In genomic region chr6:54854859-54855258, GRCm38 (mm10) we compare ENCODE assay signal across 24 mouse cellular contexts. TPM values are rescaled to one million over a fixed set of nuclear protein-coding genes. Genes with fewer than 3 reads are reported as not detected.
DNase-seq lines count a peak whose midpoint lies in the region; ATAC-seq and TF ChIP-seq lines count a peak whose summit lies in the region.
"Had no signal": no experiment of that assay in that cellular context is flagged by ENCODE, and none has a peak within 500 bp of the region (broad histone marks: within the 10 kb centered on the region; RNA-seq: fewer than 3 reads in every experiment).

No protein-coding gene starts in this region.

- no peak for ATAC-seq in erythroblast, adult 5-6 weeks (replicated peaks; ENCODE audit: low FRiP score, poor library complexity, severe bottlenecking)
- ATAC-seq: forebrain, embryonic 14.5 days; midbrain, embryonic 13.5 days had no signal

- no peak overlapping the region for H3K4me3 ChIP-seq in thymus, adult 2 months (ENCODE audit: control insufficient read depth, insufficient read depth, low read length)
- H3K4me3 ChIP-seq in ES-E14 (ENCODE audit: insufficient read depth in 1 of 2, low read depth in 1 of 2, low read length in 2 of 2, poor library complexity in 1 of 2, severe bottlenecking in 1 of 2), result no peak overlapping the region
- H3K4me3 ChIP-seq in small intestine, adult 2 months (ENCODE audit: low read depth, low read length), result no peak overlapping the region
- H3K4me3 ChIP-seq: heart, embryonic 10.5 days; hindbrain, embryonic 15.5 days; limb, embryonic 12.5 days; liver, embryonic 13.5 days; megakaryocyte, embryonic 14.5 days; midbrain, embryonic 13.5 days; neural tube, embryonic 12.5 days had no signal

- no peaks in the 10 kb centered on the region for H3K9me3 ChIP-seq in ES-E14 (ENCODE audit: control insufficient read depth, insufficient read depth, low read depth, low read length)
- H3K9me3 ChIP-seq: heart, embryonic 10.5 days; hindbrain, embryonic 15.5 days; limb, embryonic 12.5 days; liver, embryonic 13.5 days; megakaryocyte, embryonic 14.5 days; midbrain, embryonic 13.5 days; neural tube, embryonic 12.5 days had no signal

- H3K27ac ChIP-seq in thymus, adult 2 months (ENCODE audit: control insufficient read depth, insufficient read depth, low read length), result peak overlapping the region; percentile 31
- no peak overlapping the region; the same call in 1 of the 2 replicates for H3K27ac ChIP-seq in ES-E14 (ENCODE audit: insufficient read depth, low read depth, low read length, poor library complexity, severe bottlenecking)
- H3K27ac ChIP-seq in small intestine, adult 2 months (ENCODE audit: insufficient read depth, low read depth, low read length), result peak overlapping the region; percentile 92
- H3K27ac ChIP-seq: heart, embryonic 10.5 days; hindbrain, embryonic 15.5 days; limb, embryonic 12.5 days; liver, embryonic 13.5 days; midbrain, embryonic 13.5 days; neural tube, embryonic 12.5 days had no signal

- TF ChIP-seq CTCF in thymus, adult 2 months (IDR thresholded peaks at IDR 0.05; ENCODE audit: borderline replicate concordance, control insufficient read depth, extremely low read depth, insufficient read depth, low read length, poor library complexity), result no peak
- TF ChIP-seq CTCF in small intestine, adult 2 months (IDR thresholded peaks at IDR 0.05; ENCODE audit: extremely low read depth, insufficient read length, insufficient replicate concordance, low read depth, low read length), result no peak

- no peaks in the 10 kb centered on the region for H3K36me3 ChIP-seq in thymus, adult 2 months (ENCODE audit: control insufficient read depth, insufficient read depth, low read length)
- no peaks in the 10 kb centered on the region for H3K36me3 ChIP-seq in ES-E14 (ENCODE audit: control insufficient read depth, insufficient read depth, low read length, poor library complexity, severe bottlenecking)
- no peaks in the 10 kb centered on the region for H3K36me3 ChIP-seq in small intestine, adult 2 months (ENCODE audit: control insufficient read depth, insufficient read depth, low read length)
- H3K36me3 ChIP-seq: heart, embryonic 10.5 days; hindbrain, embryonic 15.5 days; limb, embryonic 12.5 days; liver, embryonic 13.5 days; midbrain, embryonic 13.5 days; neural tube, embryonic 12.5 days had no signal

- TF ChIP-seq POLR2A in thymus, adult 2 months (IDR thresholded peaks at IDR 0.05; ENCODE audit: control insufficient read depth, extremely low read depth, insufficient read depth, low read length, poor library complexity), result no peak
- no peak for TF ChIP-seq POLR2A in small intestine, adult 2 months (IDR thresholded peaks at IDR 0.05; ENCODE audit: low read depth, low read length)

- H3K9ac ChIP-seq in ES-E14 (ENCODE audit: insufficient read depth, low read depth, low read length, poor library complexity, severe bottlenecking), result no peak overlapping the region
- H3K9ac ChIP-seq: hindbrain, embryonic 15.5 days; limb, embryonic 12.5 days; liver, embryonic 13.5 days; lung, embryonic 14.5 days; midbrain, embryonic 13.5 days; neural tube, embryonic 12.5 days had no signal

- no peaks in the 10 kb centered on the region for H3K27me3 ChIP-seq in thymus, adult 2 months (ENCODE audit: control insufficient read depth, insufficient read depth, low read length)
- no peaks in the 10 kb centered on the region for H3K27me3 ChIP-seq in small intestine, adult 2 months (ENCODE audit: control insufficient read depth, insufficient read depth, low read length)
- H3K27me3 ChIP-seq: hindbrain, embryonic 15.5 days; limb, embryonic 12.5 days; liver, embryonic 13.5 days; megakaryocyte, embryonic 14.5 days; midbrain, embryonic 13.5 days; neural tube, embryonic 12.5 days had no signal

- peaks cover 23% of the 10 kb centered on the region for H3K4me1 ChIP-seq in thymus, adult 2 months (replicated peaks; ENCODE audit: control insufficient read depth, insufficient read depth, low read length)
- H3K4me1 ChIP-seq in ES-E14 (ENCODE audit: control insufficient read depth in 2 of 2, insufficient read depth in 2 of 2, low read length in 2 of 2, poor library complexity in 1 of 2), result peaks cover 16 to 40% of the 10 kb centered on the region in 2 experiments
- peaks cover 22% of the 10 kb centered on the region; the same call in 1 of the 2 replicates for H3K4me1 ChIP-seq in small intestine, adult 2 months (ENCODE audit: control insufficient read depth, insufficient read depth, insufficient read length, low read length)

- no peak for DNase-seq in thymus, adult 2 months
- DNase-seq in thymus, postnatal 14 days, result no peak
- DNase-seq in ES-E14 (ENCODE audit: low read depth, low spot score), result peak; percentile 62
- DNase-seq in induced T-regulatory cell, adult 2 months (ENCODE audit: low read depth), result peak; percentile 56
- DNase-seq in cerebellum, adult 11 months, result no peak
- DNase-seq in kidney, adult 18-20 months, result no peak
- DNase-seq: B cell, adult 2 months; cerebellum, adult 18-20 months; cerebellum, postnatal 14 days; heart, postnatal 4 days; kidney, postnatal 36 days; liver, embryonic 13.5 days; lung, embryonic 14.5 days; lung, postnatal 36 days; retina, postnatal 1 day had no signal

- WGBS in thymus, adult 2 months, result 43% methylated on average over 4 of the region's 4 CpGs
- WGBS in small intestine, adult 2 months, result 57% methylated on average over 4 of the region's 4 CpGs

- in situ Hi-C loops in ES-E14 (cut with MboI; ENCODE audit: low sequenced_read_pairs in 2 of 2, unreplicated experiment in 2 of 2), result no loop called here

TF ChIP-seq in ES-E14, 5 proteins besides CTCF, POLR2A, EP300 and RAD21:
- TF ChIP-seq MAFK (IDR thresholded peaks at IDR 0.05; ENCODE audit: insufficient read depth, low read depth, low read length) (no peak), CHD2 (IDR thresholded peaks at IDR 0.05; ENCODE audit: low read depth, low read length) (0 out of 2 replicates have a peak, but pooled peaks have one; percentile 32)

RNA-seq across cellular contexts. Expression of gene Znrf2, which starts 38.1 kb away (rescaled TPM):
- polyA plus RNA-seq in thymus, adult 2 months (2012; rRNA removed), result 17.5 and 20.9 TPM in 2 replicates
- total RNA-seq in ES-E14 (2012; rRNA removed), result 24.4 and 35.0 TPM in 2 replicates
- polyA plus RNA-seq in small intestine, adult 2 months (2012; rRNA removed), result 3.8 and 7.0 TPM in 2 replicates
- 14.4 and 19.4 TPM in 2 replicates for total RNA-seq in erythroblast, adult 5-6 weeks (2015; ENCODE audit: low replicate concordance)
- total RNA-seq in erythroblast, adult 5-6 weeks (2017; ENCODE audit: low replicate concordance), result 11.4 and 16.2 TPM in 2 replicates

Comparison
In these comparisons a context has a peak if more than half of its experiments do, and no peak if none do; other contexts are left out.
1. DNase-seq: peak in ES-E14 (single experiment) and induced T-regulatory cell, adult 2 months (single experiment); none in thymus, adult 2 months (single experiment), thymus, postnatal 14 days (single experiment), cerebellum, adult 11 months (single experiment) and kidney, adult 18-20 months (single experiment).